Mouse (Mus musculus): ENCODE results near the gene Mtln.

Gene Mtln

DNA sequence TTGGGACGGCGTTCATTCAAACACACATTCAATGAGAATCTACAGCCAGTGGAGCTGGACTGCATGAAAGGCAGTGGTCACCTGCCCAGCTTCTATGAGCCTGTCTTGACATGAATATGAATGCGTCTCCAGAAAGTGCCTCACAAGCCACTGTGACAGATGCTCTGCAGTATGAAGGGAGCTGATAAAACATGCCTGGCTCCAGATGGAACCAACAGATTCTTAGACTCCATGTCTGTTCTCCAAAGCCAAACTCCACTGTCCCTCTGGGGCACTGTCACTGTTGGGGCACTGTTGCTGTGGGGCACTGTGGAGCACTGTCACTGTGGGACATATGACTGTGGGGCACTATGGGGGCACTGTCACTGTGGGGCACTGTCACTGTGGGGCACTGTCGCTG, 38.2 kb downstream of the Mtln start:
- WGBS = 89% methylated on average over 4 of the region's 4 CpGs

DNA sequence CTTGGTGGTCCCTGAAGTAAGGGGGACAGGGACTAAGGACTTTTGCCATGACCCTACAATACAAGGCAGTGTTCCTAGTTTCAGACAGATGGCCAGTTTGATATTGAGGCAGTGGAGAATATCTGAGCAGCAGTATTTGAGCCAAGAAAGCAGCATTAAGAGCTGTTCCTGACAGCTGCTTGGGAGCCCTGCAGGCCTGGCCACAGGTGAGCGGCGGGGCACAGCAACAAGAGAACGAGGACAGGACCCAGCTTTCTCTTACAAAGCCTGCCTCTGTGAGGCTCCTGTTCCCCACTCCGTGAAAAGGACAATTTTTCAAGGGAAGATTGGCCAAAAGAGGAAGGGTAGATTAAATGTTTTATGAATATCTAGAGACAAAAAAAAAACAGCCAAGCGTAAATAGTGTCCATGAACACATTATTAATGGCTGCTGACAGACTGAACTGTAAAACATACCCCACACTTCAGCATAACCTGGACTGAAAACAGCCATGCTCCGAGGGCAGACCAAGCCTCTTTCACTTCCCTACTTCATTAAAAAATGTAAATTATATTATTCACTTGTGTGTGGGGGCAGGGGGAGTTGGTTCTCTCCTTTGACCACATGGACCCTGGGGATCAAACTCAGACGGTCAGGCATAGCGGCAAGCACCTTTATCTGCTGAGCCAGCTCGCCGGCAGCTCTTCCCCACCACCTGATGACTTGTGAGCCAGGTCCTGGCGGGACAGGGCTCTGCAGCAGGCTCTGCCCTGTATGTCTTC, 40.3 kb downstream of the Mtln start:
- 89% methylated on average over 11 of the region's 11 CpGs for WGBS

DNA sequence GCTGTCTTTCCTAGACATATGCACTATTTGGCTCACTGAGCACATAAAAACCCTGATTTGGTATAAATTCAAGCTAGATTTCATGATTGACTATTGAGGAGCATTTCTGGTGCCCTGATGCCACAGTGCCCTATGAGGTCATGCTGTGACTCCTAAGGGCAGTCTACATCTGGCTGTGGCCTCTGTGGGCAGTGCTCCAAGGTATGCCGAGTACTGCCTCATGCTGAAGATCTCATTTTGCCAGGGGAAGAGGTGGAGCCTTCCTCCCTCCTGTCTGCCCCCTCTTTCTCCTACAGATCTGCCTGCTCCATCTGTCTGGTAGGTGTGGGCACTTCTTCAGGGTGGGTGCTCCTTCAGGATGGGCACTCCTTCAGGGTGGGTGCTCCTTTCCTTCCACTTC, 42.9 kb downstream of the Mtln start:
- 39% methylated on average over 1 of the region's 1 CpGs for WGBS

DNA sequence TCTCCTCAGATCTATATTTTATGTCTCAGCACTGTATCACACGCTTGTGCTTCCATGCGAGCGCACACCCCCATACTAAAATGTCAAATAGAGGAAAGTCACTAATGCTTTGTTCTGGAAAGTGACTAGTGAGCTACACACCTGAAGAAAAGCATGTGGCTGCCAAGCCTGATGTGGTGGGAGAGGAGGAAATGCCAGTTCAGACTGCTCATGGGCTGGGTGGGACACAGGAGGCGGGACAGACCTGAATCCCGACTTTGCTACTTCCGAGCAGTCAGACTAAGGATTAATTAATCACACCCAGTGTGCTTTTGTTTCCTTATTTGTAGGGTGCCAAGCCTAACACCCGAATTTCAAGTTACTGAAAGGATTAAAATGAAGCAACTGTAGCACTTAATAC, 44.0 kb downstream of the Mtln start:
- 73% methylated on average over 7 of the region's 7 CpGs for whole genome bisulfite sequencing

DNA sequence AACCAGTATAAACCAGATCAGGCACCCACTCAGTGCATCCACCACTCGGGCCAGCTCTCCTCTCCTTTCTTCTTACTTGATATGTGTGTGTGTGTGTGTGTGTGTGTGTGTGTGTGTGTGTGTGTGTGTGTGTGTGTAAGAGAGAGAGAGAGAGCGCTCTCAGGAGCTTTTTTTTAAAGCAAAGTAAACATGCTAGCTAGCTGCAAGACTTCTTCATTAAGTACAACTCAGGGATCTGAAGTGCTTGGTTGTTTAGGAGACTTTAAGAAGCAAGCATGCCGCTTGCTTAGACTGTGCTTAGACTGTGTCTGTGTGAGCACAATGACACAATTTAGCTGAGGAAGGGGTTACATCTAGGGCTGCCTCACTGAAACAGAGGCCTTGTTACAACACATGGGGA, 49.7 kb downstream of the Mtln start:
- 86% methylated on average over 3 of the region's 3 CpGs for WGBS
